Mouse (Mus musculus): ENCODE measurements around the gene Gm17660.
A peak's percentile ranks its signal among the peaks of the same experiment; 100 is the strongest.
"Not testable (repeated sequence)": the region's sequence is repeated elsewhere in the genome, so short reads cannot be mapped to it uniquely, and the experiment has no call there.

Gm17660 gene

DNA sequence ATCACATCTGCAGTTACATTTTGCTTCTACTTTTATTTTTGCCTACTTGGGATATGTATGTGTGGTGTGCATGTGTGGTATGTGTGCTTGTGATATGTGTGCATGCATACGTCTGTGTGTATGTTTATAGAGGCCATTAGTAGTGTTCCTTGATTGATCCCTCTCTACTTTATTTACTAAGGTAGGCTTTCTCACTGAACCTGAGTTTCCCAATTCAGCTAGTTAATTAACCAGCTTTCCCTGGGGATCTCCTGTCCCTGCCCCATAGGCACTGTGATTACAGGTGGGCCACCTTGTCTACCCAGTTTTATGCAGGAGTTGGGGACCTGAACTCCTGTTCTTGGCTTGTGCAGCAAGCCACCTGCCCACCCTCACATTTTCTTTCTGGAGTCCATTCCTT, 40.7 kb downstream of the Gm17660 start:
- DNase-seq, result no peak

DNA sequence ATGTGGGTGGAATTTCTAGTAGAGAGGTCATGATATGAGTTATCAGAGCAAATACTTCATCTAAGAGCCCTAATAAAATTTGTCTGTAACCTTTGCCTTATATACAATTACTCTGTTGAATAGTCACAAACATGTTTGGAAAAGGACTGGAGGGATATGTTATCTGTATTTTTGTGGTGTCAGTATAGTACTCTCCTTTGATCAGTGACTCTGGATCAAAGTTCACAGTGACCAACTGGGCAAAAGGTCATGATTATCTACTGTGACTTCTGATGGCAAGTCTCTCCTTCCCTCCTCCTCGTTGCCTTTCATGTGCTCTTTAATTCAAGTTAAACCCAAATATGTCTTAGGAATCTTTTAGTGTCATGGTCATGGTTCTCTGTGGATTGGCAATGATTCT, 41.6 kb downstream of the Gm17660 start:
- no peak for DNase-seq

DNA sequence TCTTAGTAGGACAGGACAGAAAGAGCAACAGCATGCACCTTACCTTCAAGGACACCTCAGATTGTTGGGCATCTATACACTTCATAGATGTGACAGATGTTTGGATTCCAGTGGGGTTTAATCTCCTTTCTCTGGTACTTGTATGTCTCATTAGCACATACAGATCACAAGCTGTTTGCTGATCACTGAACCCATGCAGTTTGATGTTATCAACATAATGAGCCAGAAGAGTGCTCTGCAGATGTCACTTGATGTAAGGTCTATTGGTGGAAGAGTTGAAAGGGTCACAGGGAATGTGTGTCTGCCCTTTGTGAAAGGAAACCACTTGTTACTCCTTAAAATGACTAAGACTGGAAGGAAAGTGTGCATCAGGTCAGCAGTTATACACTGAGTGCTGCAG, 42.3 kb downstream of the Gm17660 start:
- no peak for DNase-seq

DNA sequence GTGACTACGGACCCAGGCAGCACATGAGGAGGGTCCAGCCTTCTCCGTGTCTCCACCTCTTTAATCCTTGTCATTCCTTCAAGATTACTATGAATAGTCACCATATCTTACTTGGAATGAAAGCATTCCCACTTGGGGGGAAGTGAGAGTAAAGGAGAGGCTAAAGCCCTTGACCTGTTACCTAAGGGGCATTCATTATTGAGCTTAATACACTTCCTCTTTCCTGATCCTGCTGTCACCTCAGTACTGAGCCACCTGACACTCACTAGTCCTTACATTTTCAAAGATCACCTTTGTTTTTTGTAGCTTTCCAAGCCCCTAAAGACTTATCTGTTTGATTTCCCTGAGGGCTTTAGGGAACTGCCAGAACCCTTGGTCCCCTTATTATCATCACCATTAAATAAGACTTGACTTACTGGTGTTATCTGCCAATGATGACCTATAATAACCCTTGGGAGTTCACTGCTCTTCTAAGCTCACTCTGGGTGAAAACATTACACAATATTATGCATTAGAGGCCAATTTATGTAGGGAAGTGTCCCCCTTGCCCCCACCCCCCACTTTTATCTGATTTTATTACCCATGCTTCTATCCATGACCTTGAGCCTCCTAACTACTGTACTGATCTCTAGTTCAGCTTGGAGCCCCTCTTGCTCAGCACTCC, 44.8 kb downstream of the Gm17660 start:
- no peak for DNase-seq

DNA sequence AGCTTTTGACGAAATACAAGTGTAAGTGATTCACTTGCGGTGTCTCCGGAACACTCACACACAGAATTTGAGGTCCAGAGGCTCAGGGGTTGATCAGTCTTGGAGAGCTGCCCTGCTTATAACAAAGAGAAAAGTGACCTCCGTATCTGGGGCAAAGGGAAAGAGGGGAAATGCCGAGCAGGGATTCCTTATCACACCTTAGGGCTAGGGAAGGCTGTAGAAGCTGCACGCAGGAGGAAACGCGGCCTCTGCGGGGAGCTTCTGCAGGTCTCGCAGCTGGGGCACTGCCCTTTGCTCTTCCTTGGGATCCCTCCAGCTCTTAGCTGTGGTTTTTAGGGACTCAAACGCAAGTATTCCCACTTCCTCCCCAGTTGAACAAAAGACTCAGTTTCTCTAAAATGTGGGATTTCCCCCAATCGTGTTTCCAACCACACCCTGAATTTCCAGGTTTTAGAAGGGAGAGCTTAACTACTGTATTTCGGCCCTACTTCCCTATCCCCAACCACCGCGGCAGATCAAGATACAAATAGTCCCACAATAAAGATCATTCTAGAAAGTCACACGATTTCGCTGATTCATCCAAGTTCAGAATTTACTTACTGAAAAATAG, 52.1 kb downstream of the Gm17660 start:
- DNase-seq, result no peak

DNA sequence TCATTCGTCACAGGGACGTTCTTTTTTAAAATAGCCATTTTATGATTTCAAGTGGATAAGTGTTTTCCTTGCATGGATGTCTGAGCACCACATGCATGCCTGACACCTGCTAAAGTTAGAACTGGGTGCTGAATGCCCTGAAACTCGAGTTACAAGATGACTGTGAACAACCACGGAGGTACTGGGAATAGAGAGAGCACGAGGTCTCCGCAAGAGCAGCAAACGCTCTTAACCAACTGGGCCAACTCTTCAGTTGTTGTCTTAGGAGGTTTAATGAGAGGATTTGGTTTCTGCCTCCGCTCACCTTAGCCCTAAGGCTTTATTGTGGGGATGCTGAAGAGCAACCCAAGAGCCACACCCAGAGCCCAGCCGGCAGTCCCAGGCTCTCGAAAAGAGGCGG, 52.6 kb downstream of the Gm17660 start:
- DNase-seq, result no peak

DNA sequence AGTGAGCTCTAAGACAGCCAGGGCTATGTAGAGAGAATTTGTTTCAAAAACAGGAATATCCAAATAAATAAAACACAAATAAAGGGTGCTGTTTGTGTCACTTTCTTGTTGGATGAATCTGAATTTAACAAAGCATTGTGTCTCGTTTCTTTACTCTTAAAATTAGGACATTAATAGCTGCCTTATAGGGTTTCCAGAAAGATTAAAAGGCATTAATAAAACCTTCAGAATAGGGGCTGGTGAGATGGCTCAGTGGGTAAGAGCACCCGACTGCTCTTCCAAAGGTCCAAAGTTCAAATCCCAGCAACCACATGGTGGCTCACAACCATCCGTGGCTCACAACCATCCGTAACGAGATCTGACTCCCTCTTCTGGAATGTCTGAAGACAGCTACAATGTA, 53.2 kb downstream of the Gm17660 start:
- not testable (repeated sequence) for DNase-seq

DNA sequence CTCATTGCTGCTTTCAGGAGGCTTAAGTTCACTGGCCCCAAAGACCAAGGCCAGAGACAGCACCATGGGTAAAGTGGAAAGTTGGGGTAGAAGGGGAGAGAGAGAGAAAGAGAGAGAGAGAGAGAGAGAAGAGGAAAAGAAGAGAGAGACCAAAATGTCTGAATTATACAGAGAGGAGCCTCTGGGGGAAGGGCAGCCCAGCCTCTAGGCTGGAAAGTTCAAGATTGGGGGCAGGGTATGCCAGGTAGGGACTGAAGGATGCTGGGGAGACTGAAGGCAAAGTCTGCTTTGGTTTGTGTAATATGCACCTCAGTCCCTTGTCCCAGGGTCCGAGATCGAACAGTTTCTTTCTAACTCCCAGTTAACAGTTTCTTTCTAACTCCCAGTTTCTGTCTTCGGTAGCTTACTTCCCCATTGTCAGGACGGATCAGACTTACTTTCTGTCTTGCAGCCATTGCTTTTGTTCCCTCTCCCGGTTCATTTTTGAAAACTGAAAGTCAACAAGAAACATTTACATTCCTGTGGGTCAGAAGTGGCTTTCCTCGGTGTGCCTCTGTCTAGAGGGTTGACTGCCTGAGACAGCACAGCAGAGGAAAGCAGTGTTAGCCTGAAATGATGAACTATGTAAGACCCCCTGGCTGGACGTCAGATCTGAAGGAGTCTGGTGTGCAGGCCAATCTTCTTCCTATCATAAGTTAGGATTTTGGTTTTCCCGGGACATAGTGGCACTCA, 54.0 kb downstream of the Gm17660 start:
- DNase-seq, result no peak

DNA sequence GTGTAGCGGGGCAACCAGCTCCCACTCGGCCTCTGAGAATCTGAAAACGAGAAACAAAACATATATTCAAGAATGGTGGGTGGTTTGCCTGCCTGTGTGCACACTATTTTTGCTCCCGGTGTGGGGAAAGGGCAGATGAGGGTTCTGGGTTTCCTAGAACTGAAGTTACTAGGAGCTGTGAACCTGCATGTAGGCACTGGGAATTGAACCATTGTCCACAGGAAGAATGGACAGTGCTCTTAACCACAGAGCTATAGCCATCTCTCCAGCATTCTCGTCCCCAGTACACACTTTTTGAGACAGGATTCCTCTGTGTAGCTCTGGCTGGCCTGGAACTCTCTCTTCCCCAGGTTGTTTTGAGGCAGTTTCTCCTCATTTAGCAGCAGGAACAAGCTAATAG, 54.9 kb downstream of the Gm17660 start:
- no peak for DNase-seq

DNA sequence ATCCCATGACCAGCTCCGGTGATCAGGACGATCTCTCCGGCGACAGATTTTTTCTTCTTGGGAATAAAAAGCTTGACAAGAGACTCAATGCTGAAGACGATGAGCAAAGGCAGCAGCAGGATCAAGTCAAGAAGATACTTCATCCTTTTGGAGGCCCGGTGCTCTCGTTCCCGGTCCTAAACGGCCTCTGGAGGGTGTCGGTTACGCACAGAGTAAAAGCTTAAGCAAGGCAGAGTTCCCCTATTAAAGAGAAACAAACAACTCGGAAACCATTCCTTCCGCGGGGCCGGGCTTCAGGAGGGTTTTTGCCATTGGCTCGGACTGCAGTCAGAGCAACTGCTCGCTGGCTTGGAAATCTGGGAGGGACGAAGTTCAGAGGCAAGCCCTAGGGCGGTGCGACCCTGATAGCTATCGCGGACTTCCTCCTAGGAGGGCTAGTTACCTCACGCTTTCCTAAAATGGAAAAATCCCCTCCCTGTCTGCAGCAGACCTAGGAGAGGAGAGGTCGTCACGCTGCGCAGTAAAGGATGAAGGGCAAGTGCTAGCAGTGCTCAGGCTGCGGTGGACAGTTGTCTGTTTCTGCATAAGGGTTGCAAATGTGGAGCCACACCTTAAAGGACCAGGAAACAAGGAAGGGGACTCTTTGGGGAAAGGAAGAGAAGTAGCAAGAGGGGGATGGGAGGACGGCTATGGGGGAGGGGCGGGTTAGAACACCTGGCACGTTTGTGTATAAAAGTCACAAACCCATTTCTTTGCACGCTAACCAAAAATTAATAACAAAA, 55.6 kb downstream of the Gm17660 start, which contains the start of gene Hsd17b11:
TSS of gene Hsd17b11 (minus strand) at position 323 of the 782 bp plus-strand sequence.
- DNase-seq, result peak; percentile 82

All from liver (tissue).